Mouse (Mus musculus): Measurements from ENCODE around the gene H2al2a. TPM values are rescaled to one million over a fixed set of nuclear protein-coding genes. Genes with fewer than 3 reads are reported as not detected.
"Not testable (repeated sequence)": the region's sequence is repeated elsewhere in the genome, so short reads cannot be mapped to it uniquely, and the experiment has no call there.

The H2al2a gene
- polyA plus RNA-seq, 1 experiment: not detected

DNA sequence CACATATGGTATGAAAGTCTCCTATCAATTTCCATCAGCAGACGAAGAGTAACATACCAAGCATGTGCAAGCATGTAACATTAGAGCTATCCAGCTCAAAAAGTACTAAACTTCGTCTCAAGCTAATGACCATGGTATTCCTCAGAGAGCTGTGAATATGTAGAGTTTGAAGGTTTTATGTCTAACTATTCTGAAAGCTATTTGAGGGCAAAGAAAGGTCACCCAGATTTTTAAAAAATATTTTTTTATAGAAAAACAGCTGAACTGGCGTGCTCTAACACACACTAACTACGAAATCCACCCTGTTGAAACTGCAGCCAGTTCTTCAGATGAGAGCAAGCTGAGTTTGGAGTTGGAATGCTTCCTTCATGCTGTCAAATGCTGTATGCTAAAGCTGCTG is 7.5 kb upstream of the H2al2a start:
- Histone ChIP-seq H3K4me1 (ENCODE audit: control insufficient read depth, insufficient read depth, low read length) (no peaks in the 10 kb centered on the region), H3K4me3 (replicated peaks; ENCODE audit: control insufficient read depth, low read depth, low read length) (no peak overlapping the region), H3K27ac (ENCODE audit: control insufficient read depth, insufficient read depth, low read depth, low read length, poor library complexity) (no peak overlapping the region)
- whole genome bisulfite sequencing: 78% methylated on average over 4 of the region's 4 CpGs
- no peak for TF ChIP-seq POLR2A (IDR thresholded peaks at IDR 0.05; ENCODE audit: borderline replicate concordance, control insufficient read depth, low read depth, low read length)

- WGBS: 94% methylated on average over 3 of the region's 3 CpGs
- Histone ChIP-seq H3K4me1 (ENCODE audit: control insufficient read depth, insufficient read depth, low read length) (no peaks in the 10 kb centered on the region), H3K4me3 (replicated peaks; ENCODE audit: control insufficient read depth, low read depth, low read length) (no peak overlapping the region), H3K27ac (ENCODE audit: control insufficient read depth, insufficient read depth, low read depth, low read length, poor library complexity) (no peak overlapping the region)
- TF ChIP-seq CTCF (IDR thresholded peaks at IDR 0.05; ENCODE audit: control insufficient read depth, insufficient read depth, low read length) (no peak), POLR2A (IDR thresholded peaks at IDR 0.05; ENCODE audit: borderline replicate concordance, control insufficient read depth, low read depth, low read length) (no peak)
Measured at GRCm38 (mm10) chr2:18002306-18002705, 5.5 kb upstream of the H2al2a start.

- H3K4me3 ChIP-seq (replicated peaks; ENCODE audit: control insufficient read depth, low read depth, low read length): no peak overlapping the region
- no peak overlapping the region for H3K27ac ChIP-seq (ENCODE audit: control insufficient read depth, insufficient read depth, low read depth, low read length, poor library complexity)
- no peaks in the 10 kb centered on the region; the same call in 1 of the 2 replicates for H3K4me1 ChIP-seq (ENCODE audit: control insufficient read depth, insufficient read depth, low read length)
- no peak for TF ChIP-seq POLR2A (IDR thresholded peaks at IDR 0.05; ENCODE audit: borderline replicate concordance, control insufficient read depth, low read depth, low read length)
- TF ChIP-seq CTCF (IDR thresholded peaks at IDR 0.05; ENCODE audit: control insufficient read depth, insufficient read depth, low read length): no peak
Measured at GRCm38 (mm10) chr2:17989562-17989961, 7.2 kb downstream of the H2al2a start.

- 93% methylated on average over 3 of the region's 3 CpGs for WGBS
- Histone ChIP-seq H3K4me1 (ENCODE audit: control insufficient read depth, insufficient read depth, low read length) (no peaks in the 10 kb centered on the region; the same call in 1 of the 2 replicates), H3K4me3 (replicated peaks; ENCODE audit: control insufficient read depth, low read depth, low read length) (no peak overlapping the region), H3K27ac (ENCODE audit: control insufficient read depth, insufficient read depth, low read depth, low read length, poor library complexity) (no peak overlapping the region)
- TF ChIP-seq POLR2A (IDR thresholded peaks at IDR 0.05; ENCODE audit: borderline replicate concordance, control insufficient read depth, low read depth, low read length) (no peak), CTCF (IDR thresholded peaks at IDR 0.05; ENCODE audit: control insufficient read depth, insufficient read depth, low read length) (no peak)
Measured at GRCm38 (mm10) chr2:17989115-17989514, 7.6 kb downstream of the H2al2a start.

DNA sequence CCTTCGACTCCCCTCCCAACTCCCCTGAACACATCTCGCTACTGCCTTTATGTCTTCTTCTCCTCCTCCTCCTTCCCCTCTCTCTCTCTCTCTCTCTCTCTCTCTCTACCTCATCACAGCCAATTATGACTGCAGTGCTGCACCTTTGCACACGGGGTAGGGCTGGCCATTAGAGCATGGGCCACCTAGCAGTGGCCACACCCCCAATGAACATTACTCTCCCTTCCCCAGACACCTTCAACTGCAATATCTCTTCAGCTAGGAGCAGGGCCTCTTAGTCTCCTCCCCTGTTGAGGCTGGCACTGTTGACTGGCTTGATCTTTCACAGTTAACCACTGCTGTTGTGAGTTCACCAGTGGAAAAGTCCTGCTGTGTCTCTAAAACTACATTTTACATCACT is 10.1 kb downstream of the H2al2a start:
- no peak overlapping the region for H3K4me3 ChIP-seq (replicated peaks; ENCODE audit: control insufficient read depth, low read depth, low read length)
- H3K4me1 ChIP-seq (ENCODE audit: control insufficient read depth, insufficient read depth, low read length): no peaks in the 10 kb centered on the region; the same call in 1 of the 2 replicates
- WGBS: 86% methylated on average over 3 of the region's 3 CpGs
- no peak for TF ChIP-seq CTCF (IDR thresholded peaks at IDR 0.05; ENCODE audit: control insufficient read depth, insufficient read depth, low read length)
- no peak for TF ChIP-seq POLR2A (IDR thresholded peaks at IDR 0.05; ENCODE audit: borderline replicate concordance, control insufficient read depth, low read depth, low read length)
- no peak overlapping the region for H3K27ac ChIP-seq (ENCODE audit: control insufficient read depth, insufficient read depth, low read depth, low read length, poor library complexity)

DNA sequence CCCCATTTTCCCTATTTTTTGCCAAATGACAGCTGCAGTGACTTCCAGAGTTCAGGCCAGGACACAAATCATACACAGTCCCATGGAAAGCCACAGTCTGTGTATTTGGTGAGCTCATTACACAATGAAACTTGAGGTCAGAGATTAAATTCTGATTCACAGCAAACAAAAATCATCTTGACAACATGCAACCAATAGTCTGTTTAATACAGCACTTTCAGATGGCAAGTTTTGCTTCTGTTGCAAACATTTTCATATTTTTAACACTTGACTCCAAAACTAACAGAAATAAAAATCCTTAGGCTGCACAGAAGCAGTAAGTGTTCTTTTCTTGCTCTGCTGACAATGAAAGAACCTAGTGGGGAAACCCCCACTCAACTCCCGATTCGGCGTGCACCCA is 12.0 kb downstream of the H2al2a start:
- TF ChIP-seq POLR2A (IDR thresholded peaks at IDR 0.05; ENCODE audit: borderline replicate concordance, control insufficient read depth, low read depth, low read length): no peak
- TF ChIP-seq CTCF (IDR thresholded peaks at IDR 0.05; ENCODE audit: control insufficient read depth, insufficient read depth, low read length): no peak

GRCm38 (mm10) chr2:17982747-17983146 is 14.0 kb downstream of the H2al2a start:
- WGBS: 68% methylated on average over 1 of the region's 1 CpGs
- H3K27ac ChIP-seq (ENCODE audit: control insufficient read depth, insufficient read depth, low read depth, low read length, poor library complexity): no peak overlapping the region
- no peak for TF ChIP-seq CTCF (IDR thresholded peaks at IDR 0.05; ENCODE audit: control insufficient read depth, insufficient read depth, low read length)
- TF ChIP-seq POLR2A (IDR thresholded peaks at IDR 0.05; ENCODE audit: borderline replicate concordance, control insufficient read depth, low read depth, low read length): no peak
- H3K4me3 ChIP-seq (replicated peaks; ENCODE audit: control insufficient read depth, low read depth, low read length): no peak overlapping the region
- H3K4me1 ChIP-seq (ENCODE audit: control insufficient read depth, insufficient read depth, low read length): no peaks in the 10 kb centered on the region; the same call in 1 of the 2 replicates

More for the DNA sequence above, 12.0 kb downstream of the H2al2a start:
- WGBS: 90% methylated on average over 3 of the region's 3 CpGs
- H3K4me1 ChIP-seq (ENCODE audit: control insufficient read depth, insufficient read depth, low read length): no peaks in the 10 kb centered on the region; the same call in 1 of the 2 replicates
- no peak overlapping the region for H3K27ac ChIP-seq (ENCODE audit: control insufficient read depth, insufficient read depth, low read depth, low read length, poor library complexity)
- H3K4me3 ChIP-seq (replicated peaks; ENCODE audit: control insufficient read depth, low read depth, low read length): no peak overlapping the region

- 77% methylated on average over 6 of the region's 6 CpGs for WGBS
- no peaks in the 10 kb centered on the region for H3K4me1 ChIP-seq (ENCODE audit: control insufficient read depth, insufficient read depth, low read length)
- TF ChIP-seq CTCF (IDR thresholded peaks at IDR 0.05; ENCODE audit: control insufficient read depth, insufficient read depth, low read length): no peak
- no peak for TF ChIP-seq POLR2A (IDR thresholded peaks at IDR 0.05; ENCODE audit: borderline replicate concordance, control insufficient read depth, low read depth, low read length)
- no peak overlapping the region for H3K27ac ChIP-seq (ENCODE audit: control insufficient read depth, insufficient read depth, low read depth, low read length, poor library complexity)
- no peak overlapping the region for H3K4me3 ChIP-seq (replicated peaks; ENCODE audit: control insufficient read depth, low read depth, low read length)
Measured at GRCm38 (mm10) chr2:17978706-17979105, 18.1 kb downstream of the H2al2a start.

- 82% methylated on average over 7 of the region's 7 CpGs for WGBS
Measured at GRCm38 (mm10) chr2:17978251-17978650, 18.5 kb downstream of the H2al2a start.

GRCm38 (mm10) chr2:17977645-17978044 is 19.1 kb downstream of the H2al2a start:
- H3K4me1 ChIP-seq (ENCODE audit: control insufficient read depth, insufficient read depth, low read length); H3K27ac ChIP-seq (ENCODE audit: control insufficient read depth, insufficient read depth, low read depth, low read length, poor library complexity); H3K4me3 ChIP-seq (replicated peaks; ENCODE audit: control insufficient read depth, low read depth, low read length): not testable (repeated sequence)

More at GRCm38 (mm10) chr2:17978251-17978650, 18.5 kb downstream of the H2al2a start:
- H3K4me3 ChIP-seq (replicated peaks; ENCODE audit: control insufficient read depth, low read depth, low read length); H3K27ac ChIP-seq (ENCODE audit: control insufficient read depth, insufficient read depth, low read depth, low read length, poor library complexity); H3K4me1 ChIP-seq (ENCODE audit: control insufficient read depth, insufficient read depth, low read length): not testable (repeated sequence)
